ENCODE assay signal across 9 mouse cellular contexts in genomic region chr11:78023607-78024006, GRCm38 (mm10). TPM values are rescaled to one million over a fixed set of nuclear protein-coding genes. Genes with fewer than 3 reads are reported as not detected.
DNase-seq lines count a peak whose midpoint lies in the region; ATAC-seq and TF ChIP-seq lines count a peak whose summit lies in the region.
"Had no signal": no experiment of that assay in that cellular context is flagged by ENCODE, and none has a peak within 500 bp of the region (broad histone marks: within the 10 kb centered on the region; RNA-seq: fewer than 3 reads in every experiment).

No protein-coding gene starts in this region.

- no peak overlapping the region for H3K9ac ChIP-seq in intestine, embryonic 14.5 days (ENCODE audit: low read length)
- H3K9ac ChIP-seq in intestine, embryonic 16.5 days (ENCODE audit: low read depth, low read length) = no peak overlapping the region
- no peak overlapping the region for H3K9ac ChIP-seq in CH12.LX (ENCODE audit: insufficient read depth, low read depth)
- no peak overlapping the region for H3K9ac ChIP-seq in embryonic facial prominence, embryonic 11.5 days (replicated peaks; ENCODE audit: low read length)
- H3K9ac ChIP-seq: embryonic facial prominence, embryonic 12.5 days had no signal

- no peaks in the 10 kb centered on the region for H3K27me3 ChIP-seq in intestine, embryonic 14.5 days (replicated peaks; ENCODE audit: control insufficient read depth, insufficient read depth, low read length)
- no peaks in the 10 kb centered on the region for H3K27me3 ChIP-seq in intestine, embryonic 16.5 days (replicated peaks; ENCODE audit: control insufficient read depth, insufficient read depth, low read length)
- no peaks in the 10 kb centered on the region for H3K27me3 ChIP-seq in CH12.LX (replicated peaks)
- no peaks in the 10 kb centered on the region for H3K27me3 ChIP-seq in embryonic facial prominence, embryonic 11.5 days (ENCODE audit: control insufficient read depth, insufficient read depth, low read length)
- H3K27me3 ChIP-seq in splenic B cell, adult 2 months (ENCODE audit: control insufficient read depth, insufficient read depth, low read length, poor library complexity, severe bottlenecking) = no peaks in the 10 kb centered on the region
- H3K27me3 ChIP-seq: embryonic facial prominence, embryonic 12.5 days had no signal

- H3K36me3 ChIP-seq in intestine, embryonic 14.5 days (ENCODE audit: control insufficient read depth, insufficient read depth, low read length) = peaks cover 92% of the 10 kb centered on the region
- peaks cover 22% of the 10 kb centered on the region for H3K36me3 ChIP-seq in intestine, embryonic 16.5 days (ENCODE audit: control insufficient read depth, insufficient read depth, low read length)
- peaks cover 81 to 96% of the 10 kb centered on the region in 2 experiments for H3K36me3 ChIP-seq in CH12.LX (replicated peaks in 1 of 2; ENCODE audit: control insufficient read depth in 1 of 2, insufficient read depth in 1 of 2, low read length in 1 of 2)
- peaks cover 27% of the 10 kb centered on the region for H3K36me3 ChIP-seq in embryonic facial prominence, embryonic 11.5 days (replicated peaks; ENCODE audit: control insufficient read depth, insufficient read depth, low read depth, low read length)
- H3K36me3 ChIP-seq in splenic B cell, adult 2 months (ENCODE audit: control insufficient read depth, insufficient read depth, low read length, poor library complexity, severe bottlenecking) = peaks cover 20% of the 10 kb centered on the region

- no peak overlapping the region for H3K27ac ChIP-seq in intestine, embryonic 14.5 days (ENCODE audit: low read depth)
- H3K27ac ChIP-seq in intestine, embryonic 16.5 days (ENCODE audit: low read length) = no peak overlapping the region
- no peak overlapping the region for H3K27ac ChIP-seq in CH12.LX (ENCODE audit: insufficient read depth, low read depth)
- no peak overlapping the region for H3K27ac ChIP-seq in embryonic facial prominence, embryonic 11.5 days (replicated peaks; ENCODE audit: low read depth, low read length)
- H3K27ac ChIP-seq: embryonic facial prominence, embryonic 12.5 days had no signal

- peaks cover 4% of the 10 kb centered on the region; the same call in 1 of the 2 replicates for H3K79me2 ChIP-seq in CH12.LX (replicated peaks; ENCODE audit: control insufficient read depth, extremely low read depth, insufficient read depth, poor library complexity, severe bottlenecking)

- no peak for TF ChIP-seq POLR2A in CH12.LX (IDR thresholded peaks at IDR 0.05; ENCODE audit: low read depth, low read length)

- peak; percentile 60 to 77 for TF ChIP-seq CTCF in CH12.LX (conservative IDR thresholded peaks at IDR 0.05 in 1 of 2, IDR thresholded peaks at IDR 0.05 in 1 of 2; ENCODE audit: low read depth in 2 of 2, low read length in 2 of 2)

- WGBS in intestine, embryonic 14.5 days = 84% methylated on average over 8 of the region's 8 CpGs
- WGBS in intestine, embryonic 16.5 days = 83% methylated on average over 8 of the region's 8 CpGs
- WGBS in embryonic facial prominence, embryonic 11.5 days = 88% methylated on average over 8 of the region's 8 CpGs

- DNase-seq in intestine, embryonic 14.5 days (ENCODE audit: low spot score) = peak; percentile 63
- DNase-seq in 3134 (ENCODE audit: extremely low read depth, insufficient read length, low spot score) (peak; percentile 32), CH12.LX (ENCODE audit: extremely low read depth) (peak; percentile 45)
- DNase-seq in embryonic facial prominence, embryonic 11.5 days (ENCODE audit: low spot score) = peak; percentile 52
- DNase-seq in splenic B cell, adult 2 months (ENCODE audit: low read depth, low spot score) = peak; percentile 64
- DNase-seq in cerebellum, adult 9-10 months = no peak
- DNase-seq in adrenal gland, adult 8-10 months = no peak

- H3K4me1 ChIP-seq in intestine, embryonic 14.5 days (replicated peaks; ENCODE audit: control insufficient read depth, insufficient read depth, low read length) = no peaks in the 10 kb centered on the region
- no peaks in the 10 kb centered on the region for H3K4me1 ChIP-seq in intestine, embryonic 16.5 days (ENCODE audit: control insufficient read depth, insufficient read depth, low read length)
- peaks cover 0 to 4% of the 10 kb centered on the region in 2 experiments; a peak in 1 of 4 replicates for H3K4me1 ChIP-seq in CH12.LX (ENCODE audit: control insufficient read depth in 1 of 2, insufficient read depth in 2 of 2)
- H3K4me1 ChIP-seq in embryonic facial prominence, embryonic 11.5 days (ENCODE audit: control insufficient read depth, insufficient read depth, low read length) = no peaks in the 10 kb centered on the region
- H3K4me1 ChIP-seq: embryonic facial prominence, embryonic 12.5 days had no signal

- ATAC-seq in intestine, embryonic 14.5 days (replicated peaks; ENCODE audit: low FRiP score, low TSS enrichment, low read depth) = no peak
- no peak for ATAC-seq in intestine, embryonic 16.5 days
- no peak for ATAC-seq in embryonic facial prominence, embryonic 11.5 days (replicated peaks; ENCODE audit: insufficient number of reproducible peaks, low FRiP score, low TSS enrichment, low read depth)

- in situ Hi-C loops in CH12.LX (cut with MboI; ENCODE audit: low pct_ligation_motif_present, low pct_unique_long_range_greater_than_20kb, low sequenced_read_pairs) = loop anchor here (10.0 kb wide), 1 partner anchor 151 kb away; the partner anchor contains the start of genes Nek8 and Tlcd1

- TF ChIP-seq EP300 in CH12.LX (IDR thresholded peaks at IDR 0.05; ENCODE audit: low read length) = no peak

- H3K9me3 ChIP-seq in intestine, embryonic 14.5 days (ENCODE audit: control insufficient read depth, low read length) = no peaks in the 10 kb centered on the region
- no peaks in the 10 kb centered on the region for H3K9me3 ChIP-seq in intestine, embryonic 16.5 days (ENCODE audit: control insufficient read depth, low read length)
- H3K9me3 ChIP-seq in CH12.LX (replicated peaks; ENCODE audit: low read length) = no peaks in the 10 kb centered on the region
- no peaks in the 10 kb centered on the region for H3K9me3 ChIP-seq in embryonic facial prominence, embryonic 11.5 days (replicated peaks; ENCODE audit: control insufficient read depth, low read length)
- H3K9me3 ChIP-seq: embryonic facial prominence, embryonic 12.5 days had no signal

- dilution Hi-C loops in CH12.LX (cut with MboI; ENCODE audit: extremely low pct_ligation_motif_present, extremely low pct_unique_long_range_greater_than_20kb, low sequenced_read_pairs) = no loop called here

- H3K4me3 ChIP-seq in intestine, embryonic 14.5 days (ENCODE audit: low read depth, low read length) = no peak overlapping the region
- no peak overlapping the region for H3K4me3 ChIP-seq in intestine, embryonic 16.5 days (ENCODE audit: low read length)
- H3K4me3 ChIP-seq in CH12.LX (replicated peaks in 1 of 3; ENCODE audit: low read depth in 2 of 3, low read length in 2 of 3, poor library complexity in 1 of 3) = no peak overlapping the region
- no peak overlapping the region for H3K4me3 ChIP-seq in embryonic facial prominence, embryonic 11.5 days (ENCODE audit: low read depth, low read length)
- H3K4me3 ChIP-seq: embryonic facial prominence, embryonic 12.5 days had no signal

- no peak overlapping the region for H3K4me2 ChIP-seq in intestine, embryonic 14.5 days (ENCODE audit: low read length)
- no peak overlapping the region for H3K4me2 ChIP-seq in intestine, embryonic 16.5 days (ENCODE audit: low read depth, low read length)
- no peak overlapping the region for H3K4me2 ChIP-seq in CH12.LX (ENCODE audit: insufficient read depth, low read depth, poor library complexity, severe bottlenecking)
- no peak overlapping the region for H3K4me2 ChIP-seq in embryonic facial prominence, embryonic 11.5 days (ENCODE audit: low read depth, low read length)
- H3K4me2 ChIP-seq: embryonic facial prominence, embryonic 12.5 days had no signal

- TF ChIP-seq RAD21 in CH12.LX (IDR thresholded peaks at IDR 0.05; ENCODE audit: low read depth, low read length) = no peak

RNA-seq across cellular contexts. Expression of gene Dhrs13, which starts 8.5 kb away (rescaled TPM):
- 23.0 and 24.6 TPM in 2 replicates for polyA plus RNA-seq in intestine, embryonic 14.5 days (2014; fragmentation: Nextera tagmentation; extraction: Ambion mirVana)
- 14.2 and 16.9 TPM in 2 replicates for polyA plus RNA-seq in intestine, embryonic 16.5 days (2015; fragmentation: Nextera tagmentation; extraction: Ambion mirVana)
- total RNA-seq in CH12.LX (2012; rRNA removed) (37.7 and 39.0 TPM in 2 replicates), CH12.LX (2014; rRNA removed) (33.6 and 33.7 TPM in 2 replicates)
- polyA plus RNA-seq in CH12.LX (2012; ENCODE audit: insufficient read length, low read depth) = 20.9 and 21.6 TPM in 2 replicates
- polyA plus RNA-seq in embryonic facial prominence, embryonic 11.5 days (2014; fragmentation: Nextera tagmentation; extraction: Ambion mirVana) = 17.3 and 19.5 TPM in 2 replicates
- 10 to 100 TPM; 11.0 to 23.6 (median 14.4) TPM for total RNA-seq in adrenal gland, adult 8-10 months (2022)

RNA-seq across cellular contexts. Expression of gene Flot2, which starts 14.1 kb away (rescaled TPM):
- polyA plus RNA-seq in intestine, embryonic 14.5 days (2014; fragmentation: Nextera tagmentation; extraction: Ambion mirVana) = 46.9 and 51.6 TPM in 2 replicates
- polyA plus RNA-seq in intestine, embryonic 16.5 days (2015; fragmentation: Nextera tagmentation; extraction: Ambion mirVana) = 37.8 and 40.9 TPM in 2 replicates
- total RNA-seq in CH12.LX (2012; rRNA removed) (10.1 and 14.7 TPM in 2 replicates), CH12.LX (2014; rRNA removed) (4.3 and 5.2 TPM in 2 replicates)
- polyA plus RNA-seq in CH12.LX (2012; ENCODE audit: insufficient read length, low read depth) = 13.1 and 13.4 TPM in 2 replicates
- 40.4 and 45.7 TPM in 2 replicates for polyA plus RNA-seq in embryonic facial prominence, embryonic 11.5 days (2014; fragmentation: Nextera tagmentation; extraction: Ambion mirVana)
- total RNA-seq in adrenal gland, adult 8-10 months (2022) = 100 to 1,000 TPM in 2 of 4 experiments, 10 to 100 TPM in 2; 86.1 to 115 (median 101) TPM

RNA-seq across cellular contexts. Expression of gene Phf12, which starts 41.1 kb away (rescaled TPM):
- polyA plus RNA-seq in intestine, embryonic 14.5 days (2014; fragmentation: Nextera tagmentation; extraction: Ambion mirVana) = 16.5 and 19.6 TPM in 2 replicates
- polyA plus RNA-seq in intestine, embryonic 16.5 days (2015; fragmentation: Nextera tagmentation; extraction: Ambion mirVana) = 9.4 and 9.5 TPM in 2 replicates
- 28.4 and 30.5 TPM in 2 replicates for total RNA-seq in CH12.LX (2012; rRNA removed)
- 10.7 and 12.2 TPM in 2 replicates for total RNA-seq in CH12.LX (2014; rRNA removed)
- polyA plus RNA-seq in CH12.LX (2012; ENCODE audit: insufficient read length, low read depth) = 59.7 and 61.8 TPM in 2 replicates
- 14.5 and 16.6 TPM in 2 replicates for polyA plus RNA-seq in embryonic facial prominence, embryonic 11.5 days (2014; fragmentation: Nextera tagmentation; extraction: Ambion mirVana)
- total RNA-seq in adrenal gland, adult 8-10 months (2022) = 10 to 100 TPM; 50.6 to 78.2 (median 63.1) TPM

RNA-seq across cellular contexts. Expression of gene Eral1, which starts 56.6 kb away (rescaled TPM):
- polyA plus RNA-seq in intestine, embryonic 14.5 days (2014; fragmentation: Nextera tagmentation; extraction: Ambion mirVana) = 32.4 and 38.0 TPM in 2 replicates
- polyA plus RNA-seq in intestine, embryonic 16.5 days (2015; fragmentation: Nextera tagmentation; extraction: Ambion mirVana) = 29.2 and 31.2 TPM in 2 replicates
- total RNA-seq in CH12.LX (2012; rRNA removed) (40.5 and 41.5 TPM in 2 replicates), CH12.LX (2014; rRNA removed) (41.5 and 43.2 TPM in 2 replicates)
- 37.8 and 39.1 TPM in 2 replicates for polyA plus RNA-seq in CH12.LX (2012; ENCODE audit: insufficient read length, low read depth)
- polyA plus RNA-seq in embryonic facial prominence, embryonic 11.5 days (2014; fragmentation: Nextera tagmentation; extraction: Ambion mirVana) = 37.5 and 44.6 TPM in 2 replicates
- 10 to 100 TPM; 32.2 to 39.5 (median 37.2) TPM for total RNA-seq in adrenal gland, adult 8-10 months (2022)

Comparison
In these comparisons a context has a peak if more than half of its experiments do, and no peak if none do; other contexts are left out.
1. DNase-seq: peak in intestine, embryonic 14.5 days (single experiment), 3134 (single experiment), CH12.LX (single experiment), embryonic facial prominence, embryonic 11.5 days (single experiment) and splenic B cell, adult 2 months (single experiment); none in cerebellum, adult 9-10 months (single experiment) and adrenal gland, adult 8-10 months (single experiment).